Mouse (Mus musculus) small intestine, adult 2 months (tissue): ENCODE measurements around the gene Rbfox1. TPM values are rescaled to one million over a fixed set of nuclear protein-coding genes. Genes with fewer than 3 reads are reported as not detected.

ENCODE experiments used
- H3K27ac ChIP-seq: fragments of 200-500 bp; 2 replicates; pipeline ENCODE4 v1.5.1; 2012; ENCODE audit warnings: low read depth, low read length, control low read depth, inconsistent platforms; ENCODE audit not compliant: insufficient read depth
- H3K27me3 ChIP-seq: fragments of 200-500 bp; 2 replicates; pipeline ENCODE4 v1.6.1; 2012; ENCODE audit warnings: mild to moderate bottlenecking, moderate library complexity, low read length, inconsistent platforms; ENCODE audit not compliant: control insufficient read depth, insufficient read depth
- H3K36me3 ChIP-seq: fragments of 200-500 bp; 2 replicates; pipeline ENCODE4 v1.6.1; 2012; ENCODE audit warnings: mild to moderate bottlenecking, low read length, control low read depth, inconsistent platforms; ENCODE audit not compliant: control insufficient read depth, insufficient read depth
- H3K4me1 ChIP-seq: fragments of 200-500 bp; 2 replicates; pipeline ENCODE4 v1.6.1; 2012; ENCODE audit warnings: low read length, inconsistent platforms, mixed read lengths; ENCODE audit not compliant: control insufficient read depth, insufficient read depth, insufficient read length
- H3K4me3 ChIP-seq: fragments of 200-500 bp; 2 replicates; pipeline ENCODE4 v1.5.1; 2012; ENCODE audit warnings: low read depth, mild to moderate bottlenecking, control low read depth, inconsistent platforms, low read length, moderate library complexity
- CTCF ChIP-seq: fragments of 200-500 bp; IDR thresholded peaks from 2 replicates; pipeline ENCODE4 v1.5.1; 2012; ENCODE audit warnings: low read depth, mild to moderate bottlenecking, control low read depth, inconsistent platforms, low read length, moderate library complexity, mixed read lengths; ENCODE audit not compliant: insufficient replicate concordance, insufficient read length; ENCODE audit errors: extremely low read depth
- POLR2A ChIP-seq: fragments of 200-500 bp; IDR thresholded peaks from 2 replicates; pipeline ENCODE4 v1.6.1; 2012; ENCODE audit warnings: low read depth, mild to moderate bottlenecking, control low read depth, inconsistent platforms, low read length, moderate library complexity
- WGBS: fragments of 180-500 bp; shearing (Covaris S2); methylation state at CpG from one replicate; pipeline ENCODE4 v1.1.7; 2018; 5-methylcytosine and 5-hydroxymethylcytosine counted together
- polyA plus RNA-seq: library from polyadenylated mRNA; depleted of rRNA; stranded (reverse); fragments of >200 nt; gene quantifications from 2 replicates; pipeline ENCODE4 v1.2.3, GENCODE M21; 2012

The Rbfox1 gene
- polyA plus RNA-seq, 1 experiment, result 0.72 TPM

GRCm38 (mm10) chr16:6919681-6920080 lies 1034.5 kb downstream of the Rbfox1 start:
- 52% methylated on average over 5 of the region's 5 CpGs for WGBS
- TF ChIP-seq CTCF, result no peak
- no peak for TF ChIP-seq POLR2A

GRCm38 (mm10) chr16:6927661-6928060 lies 1042.5 kb downstream of the Rbfox1 start:
- H3K27me3 ChIP-seq, result no peaks in the 10 kb centered on the region
- H3K4me1 ChIP-seq, result no peaks in the 10 kb centered on the region
- no peak for TF ChIP-seq POLR2A
- no peak for TF ChIP-seq CTCF
- H3K4me3 ChIP-seq, result no peak overlapping the region
- no peak overlapping the region for H3K27ac ChIP-seq
- WGBS, result 45% methylated on average over 2 of the region's 2 CpGs
- no peaks in the 10 kb centered on the region for H3K36me3 ChIP-seq

More at GRCm38 (mm10) chr16:6919681-6920080, 1034.5 kb downstream of the Rbfox1 start:
- no peak overlapping the region for H3K27ac ChIP-seq
- H3K4me1 ChIP-seq, result no peaks in the 10 kb centered on the region
- no peaks in the 10 kb centered on the region for H3K36me3 ChIP-seq
- no peaks in the 10 kb centered on the region for H3K27me3 ChIP-seq
- no peak overlapping the region for H3K4me3 ChIP-seq

- Histone ChIP-seq H3K27ac (no peak overlapping the region), H3K27me3 (no peaks in the 10 kb centered on the region), H3K36me3 (no peaks in the 10 kb centered on the region), H3K4me3 (no peak overlapping the region), H3K4me1 (no peaks in the 10 kb centered on the region)
- 45% methylated on average over 3 of the region's 3 CpGs for WGBS
- no peak for TF ChIP-seq POLR2A
- no peak for TF ChIP-seq CTCF
Observed at GRCm38 (mm10) chr16:6930795-6931194, 1045.6 kb downstream of the Rbfox1 start.

- 72% methylated on average over 6 of the region's 6 CpGs for WGBS
- Histone ChIP-seq H3K4me1 (no peaks in the 10 kb centered on the region), H3K27ac (no peak overlapping the region), H3K4me3 (no peak overlapping the region), H3K36me3 (no peaks in the 10 kb centered on the region), H3K27me3 (no peaks in the 10 kb centered on the region)
- TF ChIP-seq CTCF (no peak), POLR2A (no peak)
Observed at GRCm38 (mm10) chr16:6946151-6946550, 1061.0 kb downstream of the Rbfox1 start.

- Histone ChIP-seq H3K4me3 (no peak overlapping the region), H3K36me3 (no peaks in the 10 kb centered on the region), H3K27me3 (no peaks in the 10 kb centered on the region), H3K4me1 (no peaks in the 10 kb centered on the region), H3K27ac (no peak overlapping the region)
- no peak for TF ChIP-seq POLR2A
- 79% methylated on average over 2 of the region's 2 CpGs for WGBS
Observed at GRCm38 (mm10) chr16:6949666-6950065, 1064.5 kb downstream of the Rbfox1 start.

GRCm38 (mm10) chr16:6955102-6955675 lies 1070.0 kb downstream of the Rbfox1 start:
- no peak for TF ChIP-seq CTCF
- no peak for TF ChIP-seq POLR2A
- H3K27me3 ChIP-seq, result no peaks in the 10 kb centered on the region
- no peak overlapping the region for H3K27ac ChIP-seq
- H3K4me1 ChIP-seq, result no peaks in the 10 kb centered on the region
- H3K4me3 ChIP-seq, result no peak overlapping the region
- 83% methylated on average over 6 of the region's 6 CpGs for WGBS
- no peaks in the 10 kb centered on the region for H3K36me3 ChIP-seq

GRCm38 (mm10) chr16:6961931-6962379 lies 1076.8 kb downstream of the Rbfox1 start:
- Histone ChIP-seq H3K4me3 (no peak overlapping the region), H3K36me3 (no peaks in the 10 kb centered on the region), H3K4me1 (no peaks in the 10 kb centered on the region), H3K27me3 (no peaks in the 10 kb centered on the region), H3K27ac (no peak overlapping the region)
- no peak for TF ChIP-seq POLR2A
- no peak for TF ChIP-seq CTCF
- 30% methylated on average over 2 of the region's 2 CpGs for WGBS
